In genomic region chr8:125306665-125307064, GRCm38 (mm10) we compare ENCODE assay signal across 17 mouse cellular contexts.
A peak's percentile ranks its signal among the peaks of the same experiment; 100 is the strongest.
DNase-seq lines count a peak whose midpoint lies in the region; ATAC-seq lines count a peak whose summit lies in the region.
"Had no signal": no experiment of that assay in that cellular context is flagged by ENCODE, and none has a peak within 500 bp of the region (broad histone marks: within the 10 kb centered on the region; RNA-seq: fewer than 3 reads in every experiment).

No protein-coding gene starts in this region.

- peak; percentile 72 for DNase-seq in forebrain, embryonic 11.5 days (ENCODE audit: low spot score)
- no peak for DNase-seq in kidney, postnatal 10 days
- DNase-seq in urinary bladder, postnatal 4 days (ENCODE audit: low spot score in 2 of 2) = no peak
- DNase-seq: adrenal gland, adult 2 months; adrenal gland, postnatal 10 days; adrenal gland, postnatal 25 days; cerebellum, adult 11-12 months; cerebellum, adult 2 months; cerebellum, adult 9-10 months; cerebellum, postnatal 10 days; cerebellum, postnatal 25 days had no signal

- no peaks in the 10 kb centered on the region for H3K36me3 ChIP-seq in forebrain, embryonic 11.5 days (ENCODE audit: control insufficient read depth, insufficient read depth, low read length)
- no peaks in the 10 kb centered on the region for H3K36me3 ChIP-seq in forebrain, embryonic 13.5 days (ENCODE audit: poor library complexity, severe bottlenecking)
- no peaks in the 10 kb centered on the region for H3K36me3 ChIP-seq in forebrain, embryonic 12.5 days (replicated peaks)
- H3K36me3 ChIP-seq in forebrain, embryonic 15.5 days = no peaks in the 10 kb centered on the region
- H3K36me3 ChIP-seq in midbrain, embryonic 13.5 days = no peaks in the 10 kb centered on the region
- H3K36me3 ChIP-seq: embryonic facial prominence, embryonic 10.5 days; embryonic facial prominence, embryonic 12.5 days had no signal

- no peaks in the 10 kb centered on the region for H3K27me3 ChIP-seq in forebrain, embryonic 11.5 days (ENCODE audit: control insufficient read depth, insufficient read depth, low read length)
- peaks cover 4% of the 10 kb centered on the region; the same call in 1 of the 2 replicates for H3K27me3 ChIP-seq in forebrain, embryonic 13.5 days
- peaks cover 28% of the 10 kb centered on the region for H3K27me3 ChIP-seq in forebrain, embryonic 12.5 days
- no peaks in the 10 kb centered on the region for H3K27me3 ChIP-seq in forebrain, embryonic 15.5 days
- peaks cover 31% of the 10 kb centered on the region; the same call in 1 of the 2 replicates for H3K27me3 ChIP-seq in midbrain, embryonic 13.5 days
- H3K27me3 ChIP-seq: embryonic facial prominence, embryonic 12.5 days had no signal

- H3K4me1 ChIP-seq in forebrain, embryonic 11.5 days (replicated peaks; ENCODE audit: control insufficient read depth, insufficient read depth, low read length) = peaks cover 5% of the 10 kb centered on the region; the same call in 1 of the 2 replicates
- peaks cover 41% of the 10 kb centered on the region for H3K4me1 ChIP-seq in forebrain, embryonic 13.5 days
- H3K4me1 ChIP-seq in forebrain, embryonic 12.5 days = peaks cover 26% of the 10 kb centered on the region
- H3K4me1 ChIP-seq in forebrain, embryonic 15.5 days = peaks cover 34% of the 10 kb centered on the region
- H3K4me1 ChIP-seq in midbrain, embryonic 13.5 days (replicated peaks) = peaks cover 36% of the 10 kb centered on the region

- H3K4me2 ChIP-seq in forebrain, embryonic 11.5 days (ENCODE audit: low read depth, low read length, severe bottlenecking) = peak overlapping the region; percentile 1; the same call in 1 of the 2 replicates
- no peak overlapping the region for H3K4me2 ChIP-seq in forebrain, embryonic 13.5 days
- H3K4me2 ChIP-seq in forebrain, embryonic 12.5 days = no peak overlapping the region
- no peak overlapping the region for H3K4me2 ChIP-seq in forebrain, embryonic 15.5 days (replicated peaks)
- H3K4me2 ChIP-seq in midbrain, embryonic 13.5 days (replicated peaks) = no peak overlapping the region
- H3K4me2 ChIP-seq: embryonic facial prominence, embryonic 12.5 days had no signal

- no peak overlapping the region for H3K27ac ChIP-seq in forebrain, embryonic 11.5 days (ENCODE audit: low read depth, low read length)
- no peak overlapping the region for H3K27ac ChIP-seq in forebrain, embryonic 13.5 days
- H3K27ac ChIP-seq in forebrain, embryonic 12.5 days = peak overlapping the region; percentile 37; the same call in 1 of the 2 replicates
- 0 out of 2 replicates have a peak overlapping the region, but pooled peaks have one; percentile 13 for H3K27ac ChIP-seq in forebrain, embryonic 15.5 days (replicated peaks)
- no peak overlapping the region for H3K27ac ChIP-seq in midbrain, embryonic 13.5 days
- H3K27ac ChIP-seq: embryonic facial prominence, embryonic 10.5 days; embryonic facial prominence, embryonic 12.5 days had no signal

- no peak overlapping the region for H3K4me3 ChIP-seq in forebrain, embryonic 11.5 days (ENCODE audit: low read depth, low read length)
- no peak overlapping the region for H3K4me3 ChIP-seq in forebrain, embryonic 13.5 days
- no peak overlapping the region for H3K4me3 ChIP-seq in forebrain, embryonic 12.5 days (replicated peaks)
- H3K4me3 ChIP-seq in forebrain, embryonic 15.5 days = no peak overlapping the region
- no peak overlapping the region for H3K4me3 ChIP-seq in midbrain, embryonic 13.5 days (replicated peaks)
- H3K4me3 ChIP-seq: embryonic facial prominence, embryonic 10.5 days; embryonic facial prominence, embryonic 12.5 days had no signal

- no peaks in the 10 kb centered on the region; the same call in 1 of the 2 replicates for H3K9me3 ChIP-seq in forebrain, embryonic 11.5 days (ENCODE audit: control insufficient read depth, low read length)
- H3K9me3 ChIP-seq in forebrain, embryonic 13.5 days (replicated peaks) = no peaks in the 10 kb centered on the region; the same call in 1 of the 2 replicates
- H3K9me3 ChIP-seq in forebrain, embryonic 12.5 days = peaks cover 9% of the 10 kb centered on the region; the same call in 1 of the 2 replicates
- H3K9me3 ChIP-seq in forebrain, embryonic 15.5 days = no peaks in the 10 kb centered on the region
- 0 out of 2 replicates have a peak, but pooled peaks cover 6% of the 10 kb centered on the region for H3K9me3 ChIP-seq in midbrain, embryonic 13.5 days
- H3K9me3 ChIP-seq: embryonic facial prominence, embryonic 12.5 days had no signal

- no peak overlapping the region for H3K9ac ChIP-seq in forebrain, embryonic 11.5 days (ENCODE audit: low read length)
- no peak overlapping the region for H3K9ac ChIP-seq in forebrain, embryonic 13.5 days
- no peak overlapping the region for H3K9ac ChIP-seq in forebrain, embryonic 12.5 days
- H3K9ac ChIP-seq in forebrain, embryonic 15.5 days (replicated peaks) = no peak overlapping the region
- no peak overlapping the region for H3K9ac ChIP-seq in midbrain, embryonic 13.5 days (replicated peaks)
- H3K9ac ChIP-seq: embryonic facial prominence, embryonic 12.5 days had no signal

- 23% methylated on average over 10 of the region's 10 CpGs for WGBS in forebrain, embryonic 11.5 days
- WGBS in forebrain, embryonic 13.5 days = 14% methylated on average over 10 of the region's 10 CpGs
- 21% methylated on average over 10 of the region's 10 CpGs for WGBS in forebrain, embryonic 12.5 days
- WGBS in forebrain, embryonic 15.5 days = 12% methylated on average over 10 of the region's 10 CpGs
- 45% methylated on average over 10 of the region's 10 CpGs for WGBS in midbrain, embryonic 13.5 days

- peak; percentile 48; the same call in 1 of the 2 replicates for ATAC-seq in forebrain, embryonic 11.5 days (replicated peaks; ENCODE audit: low FRiP score)
- no peak for ATAC-seq in forebrain, embryonic 13.5 days
- no peak for ATAC-seq in forebrain, embryonic 12.5 days (ENCODE audit: low FRiP score)
- no peak for ATAC-seq in forebrain, embryonic 15.5 days (replicated peaks)
- no peak for ATAC-seq in midbrain, embryonic 13.5 days

Comparison
In these comparisons a context has a peak if more than half of its experiments do, and no peak if none do; other contexts are left out.
1. H3K27ac ChIP-seq: peak in forebrain, embryonic 12.5 days (single experiment) and forebrain, embryonic 15.5 days (single experiment); none in forebrain, embryonic 11.5 days (single experiment), forebrain, embryonic 13.5 days (single experiment) and midbrain, embryonic 13.5 days (single experiment).